Mouse (Mus musculus): ENCODE results near the gene Zfp566.
"Not testable (repeated sequence)": the region's sequence is repeated elsewhere in the genome, so short reads cannot be mapped to it uniquely, and the experiment has no call there.

The Zfp566 gene

DNA sequence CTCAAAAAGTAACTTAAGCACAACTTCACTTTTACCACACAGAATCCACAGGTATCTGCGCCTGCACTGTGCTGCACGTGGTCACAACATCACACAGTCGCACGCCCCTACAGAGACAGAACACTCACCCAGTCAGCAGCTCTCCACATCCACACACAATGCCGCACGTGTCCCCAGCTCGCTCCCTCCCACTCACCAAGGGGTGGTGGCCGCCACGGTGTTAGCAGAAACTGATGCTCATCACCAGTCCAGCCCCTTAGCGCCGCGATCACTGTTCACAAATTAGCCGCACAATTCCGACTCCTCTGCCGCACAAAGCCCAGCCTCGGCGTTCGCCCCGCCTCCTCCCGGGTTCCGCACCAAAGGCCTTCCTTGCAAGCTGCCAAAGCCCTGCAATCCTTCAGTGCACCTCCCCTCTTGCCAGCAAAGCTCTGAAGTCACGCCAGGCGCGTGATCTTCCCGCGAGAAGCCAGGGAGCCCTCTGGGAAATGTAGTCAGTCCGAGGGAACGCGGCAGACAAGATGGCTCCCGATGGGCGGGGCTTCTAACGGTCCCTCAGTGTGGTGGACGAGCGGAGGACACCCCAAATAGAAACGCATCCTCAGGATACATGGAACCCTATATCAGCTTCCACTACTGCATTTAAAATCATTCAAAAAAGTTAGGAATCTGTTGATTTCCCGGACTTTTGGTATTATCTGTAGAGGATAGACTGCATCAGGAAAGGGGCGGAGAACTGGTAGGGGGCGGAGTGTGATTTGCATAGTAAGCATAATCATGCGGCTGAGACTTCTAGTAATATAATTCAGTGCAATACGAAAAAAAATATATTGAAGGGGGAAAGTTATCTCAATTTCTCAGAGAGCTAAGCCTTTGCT, at the start of gene Zfp566, which contains the start of gene Gm26920:
Zfp566 (minus strand) TSS at position 436 of the 878 bp plus-strand sequence.
Gm26920 (minus strand) TSS at position 319 of the 878 bp plus-strand sequence.
- DNase-seq, result peak; percentile 97

DNA sequence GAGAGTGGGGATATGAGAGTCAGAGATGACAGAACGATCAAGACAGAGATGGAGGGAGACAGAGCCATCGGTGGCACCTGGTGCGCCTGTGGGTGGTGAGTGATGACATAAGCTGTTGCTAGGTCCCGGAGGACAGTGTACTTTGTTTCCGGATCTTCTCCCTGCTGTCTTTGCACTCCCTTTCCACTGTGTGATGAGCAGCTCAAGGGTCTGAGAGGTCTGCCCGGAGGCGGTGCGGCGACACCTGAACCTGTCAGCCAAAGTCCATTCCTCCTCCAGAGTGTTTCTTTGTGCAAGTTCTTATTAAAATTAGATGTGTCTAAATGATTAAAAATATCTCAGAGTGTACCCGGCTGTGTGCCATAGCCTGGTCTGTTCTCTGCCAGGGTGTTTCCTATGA, 46.5 kb upstream of the Zfp566 start:
- DNase-seq, result no peak

GRCm38 (mm10) chr7:30132396-30132795, 42.1 kb upstream of the Zfp566 start:
- no peak for DNase-seq

GRCm38 (mm10) chr7:30129900-30130299, 39.6 kb upstream of the Zfp566 start:
- DNase-seq, result no peak

DNA sequence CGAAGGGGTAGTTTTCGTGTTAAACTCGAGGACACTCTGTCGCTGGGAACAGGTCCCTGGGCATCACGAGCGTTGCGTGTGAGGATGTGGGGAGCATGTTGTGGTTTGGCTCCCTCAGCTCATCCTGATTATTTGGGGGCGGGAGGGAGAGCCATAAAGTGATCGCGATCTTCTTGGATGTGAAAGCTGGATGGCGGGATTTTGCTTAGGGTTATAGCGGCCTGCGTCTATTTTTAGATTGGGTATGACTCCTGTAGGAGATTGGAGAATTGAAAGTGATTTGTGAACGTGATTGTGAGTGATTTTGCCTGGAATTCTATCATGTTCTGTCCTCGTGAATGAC, 31.8 kb upstream of the Zfp566 start:
- DNase-seq, result no peak

DNA sequence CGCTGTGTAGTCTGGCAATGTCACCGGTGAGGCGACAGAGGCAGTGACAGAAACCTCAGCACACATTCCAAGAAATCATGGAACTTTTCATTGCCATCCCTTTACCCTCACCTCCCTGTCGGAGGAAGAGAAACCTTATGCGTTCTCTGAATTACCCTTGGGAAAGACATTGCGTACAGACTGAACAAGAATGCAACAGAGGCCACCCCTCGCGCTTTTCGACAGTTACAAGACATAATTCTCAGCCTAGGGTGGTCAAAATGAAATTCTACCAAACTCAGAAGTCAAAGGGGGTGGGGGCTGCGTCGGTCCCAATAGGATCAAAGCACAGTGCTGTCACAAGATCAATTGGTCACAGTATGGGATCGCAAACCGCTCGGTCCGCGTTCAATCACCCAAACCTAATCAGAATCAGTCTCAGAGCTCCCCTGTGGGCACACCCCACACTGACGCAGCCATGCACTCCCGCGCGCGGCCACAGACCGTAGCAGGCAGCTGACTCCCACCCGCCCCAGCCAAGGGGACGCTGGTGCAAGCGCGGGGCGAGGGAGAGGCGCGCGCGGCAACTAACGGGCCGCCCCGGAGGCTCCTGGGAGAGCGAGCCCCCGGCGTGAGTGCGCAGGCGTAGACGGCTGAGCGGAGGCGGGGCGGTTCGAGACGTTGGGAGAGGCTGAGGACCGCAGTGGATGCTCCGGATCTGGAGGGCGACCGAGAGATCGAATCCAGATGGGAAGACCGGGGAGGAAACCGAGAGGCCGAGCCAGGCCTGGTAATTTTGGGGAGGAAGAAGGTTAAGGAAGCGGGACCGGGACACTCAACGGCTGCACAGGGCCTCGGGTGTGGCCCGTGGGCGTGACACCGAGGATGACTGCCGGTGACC, 31.2 kb upstream of the Zfp566 start, which contains the start of gene Zfp382:
Zfp382 (plus strand) TSS at position 635 of the 880 bp plus-strand sequence.
- DNase-seq, result peak; percentile 94

DNA sequence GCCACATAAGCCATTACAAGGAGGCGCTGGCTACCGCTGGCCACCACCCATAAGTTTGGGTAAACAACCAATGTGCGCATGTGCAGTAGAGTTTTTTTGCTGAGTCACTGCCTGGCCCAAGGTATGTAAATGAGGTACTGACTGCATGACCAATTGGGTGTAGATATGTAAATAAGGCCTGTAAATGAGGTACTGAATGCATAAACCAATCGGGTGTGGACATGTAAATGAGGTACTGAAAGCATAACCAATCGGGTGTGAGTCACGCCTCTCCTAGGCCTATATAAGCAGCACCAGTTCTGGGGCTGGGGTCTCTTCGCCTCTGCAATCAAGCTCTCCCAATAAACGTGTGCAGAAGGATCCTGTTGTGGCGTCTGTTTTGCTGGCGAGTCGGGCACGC, 27.6 kb upstream of the Zfp566 start:
- DNase-seq, result not testable (repeated sequence)

GRCm38 (mm10) chr7:30116076-30116475, 25.7 kb upstream of the Zfp566 start:
- no peak for DNase-seq

- DNase-seq, result peak; percentile 22
Observed at GRCm38 (mm10) chr7:30099297-30099696, 9.0 kb upstream of the Zfp566 start.

DNA sequence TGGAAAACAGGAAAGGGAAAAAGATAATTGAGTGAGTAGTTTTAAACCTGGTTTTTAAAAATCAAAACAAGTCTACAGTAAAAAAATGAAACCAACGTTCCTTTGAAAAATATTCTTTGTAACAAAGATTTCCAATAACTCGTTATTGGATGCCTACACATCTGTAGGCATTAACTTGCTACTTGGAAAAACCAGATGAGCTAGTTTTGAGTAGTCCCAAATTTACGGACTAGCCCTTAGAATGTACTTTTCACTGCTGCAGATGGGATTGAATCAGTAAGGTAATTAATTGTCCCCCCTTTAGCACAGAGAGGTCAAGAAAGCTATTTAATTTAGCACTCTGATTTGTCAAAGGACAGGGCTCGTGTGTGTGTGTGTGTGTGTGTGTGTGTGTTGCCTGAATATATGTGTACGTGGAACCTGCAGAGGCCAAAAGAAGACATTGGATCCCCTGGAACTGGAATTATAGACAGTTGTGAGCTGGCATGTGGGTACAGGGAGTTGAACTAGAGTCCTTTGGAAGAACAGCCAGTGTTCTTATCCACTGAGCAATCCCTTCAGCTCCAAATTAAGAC, 5.3 kb upstream of the Zfp566 start:
- DNase-seq, result no peak

- DNase-seq, result peak; percentile 94
Observed at GRCm38 (mm10) chr7:30094646-30095429, 4.5 kb upstream of the Zfp566 start, which contains the start of gene Zfp260. Zfp260 (plus strand) TSS chr7:30094777.

GRCm38 (mm10) chr7:30093918-30094415, 3.6 kb upstream of the Zfp566 start:
- no peak for DNase-seq

DNA sequence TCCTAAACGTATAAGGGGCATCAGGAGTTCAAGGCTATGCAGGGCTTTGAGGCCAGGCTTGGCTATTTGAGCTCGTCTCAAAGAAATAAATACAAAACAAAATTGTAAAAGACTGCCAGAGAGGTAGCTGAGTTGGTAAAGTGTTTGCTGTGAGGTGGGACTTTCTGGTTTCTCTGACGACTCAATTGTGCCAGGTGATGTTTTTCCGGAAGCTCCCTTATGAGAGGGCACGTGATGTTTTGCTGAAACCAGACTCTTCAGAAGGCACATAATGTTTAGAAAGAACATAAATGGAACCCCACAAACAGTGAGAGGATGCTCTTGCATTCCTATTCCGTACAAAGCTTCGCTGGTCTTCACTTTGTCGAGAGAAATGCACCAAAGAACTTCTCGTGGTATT, 2.3 kb upstream of the Zfp566 start:
- DNase-seq, result no peak

DNA sequence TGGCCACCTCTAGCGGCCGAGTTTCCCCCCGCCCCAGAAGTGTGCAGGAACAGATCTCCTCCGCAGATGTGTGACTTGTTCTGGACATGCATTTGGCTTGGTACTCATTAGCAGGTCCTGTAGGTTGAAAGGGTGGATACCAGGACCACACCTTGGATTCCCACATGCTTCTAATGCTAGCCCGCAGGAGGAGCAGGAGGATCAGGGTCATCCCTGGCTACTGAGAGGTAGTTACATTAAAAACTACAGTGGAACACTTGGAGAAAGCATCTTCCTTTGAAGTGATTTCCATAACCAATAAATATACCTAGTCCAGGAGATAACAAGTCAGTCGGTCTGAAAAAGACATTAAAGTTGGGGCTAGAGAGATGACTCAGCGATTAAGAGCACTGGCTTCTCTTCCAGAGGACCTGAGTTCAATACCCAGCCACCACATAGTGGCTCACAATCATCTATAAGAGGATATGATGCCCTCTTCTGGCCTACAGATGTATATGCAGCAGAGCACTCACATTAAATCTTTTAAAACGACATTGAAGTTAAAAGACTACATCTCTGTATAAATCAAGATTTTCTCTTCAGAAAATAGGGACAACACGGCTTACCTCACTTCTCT, 751 bp upstream of the Zfp566 start:
- no peak for DNase-seq

- no peak for DNase-seq
Observed at GRCm38 (mm10) chr7:30089405-30089804, 922 bp downstream of the Zfp566 start.

DNA sequence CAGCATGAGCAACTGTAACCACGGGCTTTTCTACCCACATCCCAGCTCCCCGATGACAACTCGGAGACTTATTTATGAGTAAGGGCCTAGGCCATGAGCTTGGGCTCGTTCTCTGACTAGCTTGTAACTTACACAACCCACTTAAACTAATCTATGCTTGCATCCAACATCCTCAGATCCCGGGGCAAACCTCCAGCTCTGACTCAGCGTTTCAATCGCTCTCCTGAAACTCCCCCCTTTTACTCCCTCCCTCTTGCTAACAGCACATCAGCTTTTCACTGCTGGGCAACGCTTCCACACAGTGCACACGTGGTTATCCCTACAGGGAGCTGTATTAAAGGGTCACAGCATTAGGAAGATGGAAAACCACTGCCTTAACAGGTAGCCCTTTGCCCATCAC, 3.8 kb downstream of the Zfp566 start:
- DNase-seq, result no peak

GRCm38 (mm10) chr7:30072146-30073028, 17.9 kb downstream of the Zfp566 start, which contains the start of gene Zfp82:
Zfp82 (minus strand) TSS chr7:30072900.
- DNase-seq, result peak; percentile 88

DNA sequence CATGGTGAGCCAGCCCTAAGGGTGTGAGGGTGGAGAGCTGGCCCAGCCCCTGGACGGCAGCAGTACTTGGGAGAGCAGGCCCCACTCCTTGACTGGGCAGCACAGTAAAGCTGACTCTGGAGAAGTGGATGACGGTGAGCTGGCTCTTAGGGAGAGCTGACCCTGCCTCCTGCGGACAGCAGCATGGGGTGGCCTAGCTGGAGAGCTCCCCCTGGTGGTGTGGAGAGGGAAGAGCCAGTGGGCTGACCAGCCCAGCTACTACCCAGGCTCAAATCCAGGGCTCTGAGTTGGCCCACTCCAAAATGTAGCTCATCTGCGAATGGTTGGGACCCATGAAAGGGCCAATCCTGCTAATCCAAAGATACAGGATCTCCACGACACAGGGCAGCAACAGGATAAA, 25.7 kb downstream of the Zfp566 start:
- DNase-seq, result no peak

- peak; percentile 26 for DNase-seq
Observed at GRCm38 (mm10) chr7:30062478-30062877, 27.8 kb downstream of the Zfp566 start.

DNA sequence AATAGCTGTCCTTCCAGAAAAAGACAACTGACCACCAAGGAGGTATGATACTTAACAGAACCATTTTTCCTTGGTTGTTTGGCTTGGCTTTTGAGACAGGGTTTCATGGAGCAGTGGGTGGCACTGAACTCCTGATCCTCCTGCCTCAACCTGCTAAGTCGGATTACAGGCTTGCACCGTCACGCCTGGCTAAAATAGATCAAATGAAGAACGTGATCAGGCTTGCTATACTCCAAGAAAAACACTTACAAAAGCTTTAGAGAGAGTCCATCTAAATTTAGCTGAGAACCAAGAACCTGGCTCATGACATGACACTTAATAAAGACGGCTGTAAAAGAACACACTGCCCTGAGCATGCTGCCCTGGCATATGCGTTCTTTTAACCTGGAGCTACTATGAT, 30.0 kb downstream of the Zfp566 start:
- DNase-seq, result no peak

- DNase-seq, result no peak
Observed at GRCm38 (mm10) chr7:30053591-30053990, 36.7 kb downstream of the Zfp566 start.

Measured in kidney, postnatal 10 days (tissue).